Mouse (Mus musculus): ENCODE data around the gene 6430548M08Rik.

DNA sequence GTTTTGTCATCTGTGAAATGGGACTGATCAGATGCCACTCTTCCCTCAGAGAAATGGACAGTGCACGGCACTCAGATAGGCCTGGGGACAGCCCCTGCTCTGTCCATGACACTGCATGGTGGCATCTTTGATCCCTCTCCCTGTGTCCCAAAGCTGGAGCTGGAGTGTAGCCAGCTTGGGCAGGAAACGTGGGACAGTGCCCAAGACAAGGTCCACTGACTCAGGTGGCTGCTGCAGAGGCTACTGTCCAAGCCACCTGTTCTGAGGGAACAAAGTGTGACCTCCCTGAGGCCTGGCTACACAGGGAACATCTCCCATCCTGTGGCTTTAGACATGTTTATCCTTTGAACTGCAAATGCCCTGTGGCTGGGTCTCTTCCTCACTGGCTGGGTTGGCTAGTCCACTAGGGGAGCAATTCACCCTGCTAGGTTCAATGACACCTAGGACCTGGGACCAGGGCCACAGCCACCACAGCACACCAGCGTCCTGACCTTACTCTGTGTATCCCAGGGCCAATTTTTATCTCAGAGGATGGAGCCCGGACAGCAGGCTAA is 68.0 kb downstream of the 6430548M08Rik start:
- no peak for TF ChIP-seq CTCF (IDR thresholded peaks at IDR 0.05; ENCODE audit: borderline replicate concordance, insufficient read depth, low read length)
- no peak for TF ChIP-seq POLR2A (IDR thresholded peaks at IDR 0.05; ENCODE audit: low read depth, low read length)

Data from embryonic fibroblast, embryonic 13.5 days (primary cell).